Mouse (Mus musculus): ENCODE data around the gene Cdc37l1. TPM values are rescaled to one million over a fixed set of nuclear protein-coding genes. Genes with fewer than 3 reads are reported as not detected.
A peak's percentile ranks its signal among the peaks of the same experiment; 100 is the strongest.

Gene Cdc37l1
- 37.2 and 37.6 TPM in 2 replicates for polyA plus RNA-seq (2016; fragmentation: Nextera tagmentation; extraction: Ambion mirVana)

GRCm38 (mm10) chr19:28990194-28990589 is at the start of gene Cdc37l1:
TSS of gene Cdc37l1 (plus strand) at chr19:28990352.
- Histone ChIP-seq H3K9me3 (no peaks in the 10 kb centered on the region), H3K4me3 (peak within 1 kb of the TSS; percentile 96), H3K27me3 (ENCODE audit: poor library complexity, severe bottlenecking) (no peaks in the 10 kb centered on the region), H3K4me1 (peaks cover 17% of the 10 kb centered on the region), H3K36me3 (replicated peaks) (peaks cover 31% of the 10 kb centered on the region), H3K27ac (peak within 1 kb of the TSS; percentile 95)
- peak; percentile 99 for DNase-seq (ENCODE audit: extremely low spot score, low spot score)
- WGBS: under 1% methylated on average over 37 of the region's 37 CpGs

GRCm38 (mm10) chr19:28941271-28941670 is 48.9 kb upstream of the Cdc37l1 start:
- Histone ChIP-seq H3K36me3 (replicated peaks) (no peaks in the 10 kb centered on the region), H3K27ac (no peak overlapping the region), H3K4me3 (no peak overlapping the region), H3K27me3 (ENCODE audit: poor library complexity, severe bottlenecking) (no peaks in the 10 kb centered on the region), H3K9me3 (no peaks in the 10 kb centered on the region), H3K4me1 (peaks cover 10% of the 10 kb centered on the region; the same call in 1 of the 2 replicates)
- DNase-seq (ENCODE audit: extremely low spot score, low spot score): no peak
- 78% methylated on average over 4 of the region's 4 CpGs for WGBS

- no peaks in the 10 kb centered on the region for H3K36me3 ChIP-seq (replicated peaks)
- H3K27ac ChIP-seq: no peak overlapping the region
- H3K4me1 ChIP-seq: no peaks in the 10 kb centered on the region
- no peak overlapping the region for H3K4me3 ChIP-seq
- no peaks in the 10 kb centered on the region for H3K27me3 ChIP-seq (ENCODE audit: poor library complexity, severe bottlenecking)
- H3K9me3 ChIP-seq: no peaks in the 10 kb centered on the region
- 76% methylated on average over 4 of the region's 4 CpGs for WGBS
- DNase-seq (ENCODE audit: extremely low spot score, low spot score): no peak
Measured at GRCm38 (mm10) chr19:28946782-28947181, 43.4 kb upstream of the Cdc37l1 start.

- Histone ChIP-seq H3K27me3 (ENCODE audit: poor library complexity, severe bottlenecking) (no peaks in the 10 kb centered on the region), H3K4me1 (no peaks in the 10 kb centered on the region), H3K36me3 (replicated peaks) (no peaks in the 10 kb centered on the region), H3K9me3 (no peaks in the 10 kb centered on the region), H3K4me3 (no peak overlapping the region), H3K27ac (no peak overlapping the region)
- no peak for DNase-seq (ENCODE audit: extremely low spot score, low spot score)
- 75% methylated on average over 2 of the region's 2 CpGs for WGBS
Measured at GRCm38 (mm10) chr19:28947311-28947710, 42.8 kb upstream of the Cdc37l1 start.

GRCm38 (mm10) chr19:28951251-28951650 is 38.9 kb upstream of the Cdc37l1 start:
- DNase-seq (ENCODE audit: extremely low spot score, low spot score): no peak
- 84% methylated on average over 5 of the region's 5 CpGs for WGBS
- Histone ChIP-seq H3K36me3 (replicated peaks) (no peaks in the 10 kb centered on the region), H3K27ac (no peak overlapping the region), H3K4me1 (no peaks in the 10 kb centered on the region), H3K4me3 (no peak overlapping the region), H3K9me3 (no peaks in the 10 kb centered on the region), H3K27me3 (ENCODE audit: poor library complexity, severe bottlenecking) (no peaks in the 10 kb centered on the region)

GRCm38 (mm10) chr19:28963113-28963512 is 27.0 kb upstream of the Cdc37l1 start:
- H3K27ac ChIP-seq: no peak overlapping the region
- H3K9me3 ChIP-seq: no peaks in the 10 kb centered on the region
- no peak for DNase-seq (ENCODE audit: extremely low spot score, low spot score)
- peak overlapping the region; percentile 90 for H3K4me3 ChIP-seq
- WGBS: 58% methylated on average over 3 of the region's 3 CpGs
- peaks cover 49% of the 10 kb centered on the region for H3K27me3 ChIP-seq (ENCODE audit: poor library complexity, severe bottlenecking)
- H3K4me1 ChIP-seq: peaks cover 22% of the 10 kb centered on the region
- H3K36me3 ChIP-seq (replicated peaks): no peaks in the 10 kb centered on the region

- Histone ChIP-seq H3K36me3 (replicated peaks) (no peaks in the 10 kb centered on the region), H3K4me1 (peaks cover 22% of the 10 kb centered on the region), H3K27me3 (ENCODE audit: poor library complexity, severe bottlenecking) (peaks cover 49% of the 10 kb centered on the region), H3K27ac (peak overlapping the region; percentile 91), H3K4me3 (peak overlapping the region; percentile 90), H3K9me3 (no peaks in the 10 kb centered on the region)
- 5% methylated on average over 4 of the region's 4 CpGs for whole genome bisulfite sequencing
- DNase-seq (ENCODE audit: extremely low spot score, low spot score): no peak
Measured at GRCm38 (mm10) chr19:28963513-28963841, 26.7 kb upstream of the Cdc37l1 start.

- Histone ChIP-seq H3K36me3 (replicated peaks) (no peaks in the 10 kb centered on the region), H3K4me1 (peaks cover 22% of the 10 kb centered on the region), H3K27ac (peak within 1 kb of the TSS; percentile 91), H3K4me3 (peak within 1 kb of the TSS; percentile 90), H3K27me3 (ENCODE audit: poor library complexity, severe bottlenecking) (peaks cover 49% of the 10 kb centered on the region), H3K9me3 (no peaks in the 10 kb centered on the region)
- WGBS: under 1% methylated on average over 72 of the region's 73 CpGs
- peak; percentile 68 for DNase-seq (ENCODE audit: extremely low spot score, low spot score)
Measured at GRCm38 (mm10) chr19:28963842-28964551, 26.2 kb upstream of the Cdc37l1 start, which contains the start of gene Plpp6. TSS of gene Plpp6 (plus strand) at chr19:28963953.

- Histone ChIP-seq H3K4me3 (peak overlapping the region; percentile 90), H3K9me3 (no peaks in the 10 kb centered on the region), H3K36me3 (replicated peaks) (no peaks in the 10 kb centered on the region), H3K4me1 (peaks cover 22% of the 10 kb centered on the region), H3K27me3 (ENCODE audit: poor library complexity, severe bottlenecking) (peaks cover 49% of the 10 kb centered on the region), H3K27ac (peak overlapping the region; percentile 91)
- no peak for DNase-seq (ENCODE audit: extremely low spot score, low spot score)
- WGBS: 3% methylated on average over 16 of the region's 16 CpGs
Measured at GRCm38 (mm10) chr19:28964552-28964903, 25.6 kb upstream of the Cdc37l1 start.

GRCm38 (mm10) chr19:28967652-28968051 is 22.5 kb upstream of the Cdc37l1 start, which contains the start of gene 4430402I18Rik:
TSS of gene 4430402I18Rik (minus strand) at chr19:28967800.
- 9% methylated on average over 11 of the region's 11 CpGs for WGBS
- H3K4me1 ChIP-seq: peaks cover 22% of the 10 kb centered on the region
- peak; percentile 51 for DNase-seq (ENCODE audit: extremely low spot score, low spot score)
- H3K27me3 ChIP-seq (ENCODE audit: poor library complexity, severe bottlenecking): peaks cover 34% of the 10 kb centered on the region
- H3K36me3 ChIP-seq (replicated peaks): no peaks in the 10 kb centered on the region
- no peaks in the 10 kb centered on the region for H3K9me3 ChIP-seq
- H3K4me3 ChIP-seq: peak within 1 kb of the TSS; percentile 27
- H3K27ac ChIP-seq: no peak within 1 kb of the TSS

- WGBS: 81% methylated on average over 4 of the region's 4 CpGs
- H3K27ac ChIP-seq: no peak overlapping the region
- no peaks in the 10 kb centered on the region for H3K9me3 ChIP-seq
Measured at GRCm38 (mm10) chr19:28968178-28968577, 22.0 kb upstream of the Cdc37l1 start.

GRCm38 (mm10) chr19:28969231-28969630 is 20.9 kb upstream of the Cdc37l1 start:
- Histone ChIP-seq H3K4me1 (peaks cover 17% of the 10 kb centered on the region), H3K27ac (no peak overlapping the region), H3K27me3 (ENCODE audit: poor library complexity, severe bottlenecking) (peaks cover 33% of the 10 kb centered on the region), H3K9me3 (no peaks in the 10 kb centered on the region), H3K4me3 (no peak overlapping the region), H3K36me3 (replicated peaks) (no peaks in the 10 kb centered on the region)
- DNase-seq (ENCODE audit: extremely low spot score, low spot score): no peak
- 80% methylated on average over 5 of the region's 5 CpGs for WGBS

More at GRCm38 (mm10) chr19:28968178-28968577, 22.0 kb upstream of the Cdc37l1 start:
- H3K4me3 ChIP-seq: no peak overlapping the region
- H3K4me1 ChIP-seq: peaks cover 22% of the 10 kb centered on the region
- DNase-seq (ENCODE audit: extremely low spot score, low spot score): no peak
- H3K27me3 ChIP-seq (ENCODE audit: poor library complexity, severe bottlenecking): peaks cover 28% of the 10 kb centered on the region
- H3K36me3 ChIP-seq (replicated peaks): no peaks in the 10 kb centered on the region

GRCm38 (mm10) chr19:28970251-28970650 is 19.9 kb upstream of the Cdc37l1 start:
- H3K27ac ChIP-seq: no peak overlapping the region
- no peak overlapping the region for H3K4me3 ChIP-seq
- H3K4me1 ChIP-seq: peaks cover 14% of the 10 kb centered on the region
- no peak for DNase-seq (ENCODE audit: extremely low spot score, low spot score)
- H3K27me3 ChIP-seq (ENCODE audit: poor library complexity, severe bottlenecking): peaks cover 33% of the 10 kb centered on the region
- H3K36me3 ChIP-seq (replicated peaks): no peaks in the 10 kb centered on the region
- no peaks in the 10 kb centered on the region for H3K9me3 ChIP-seq
- 75% methylated on average over 11 of the region's 11 CpGs for WGBS
